Mouse (Mus musculus): Measurements from ENCODE around the gene Gstm4.

- no peak for TF ChIP-seq CTCF (IDR thresholded peaks at IDR 0.05; ENCODE audit: extremely low read depth, insufficient read depth, low read length)
- no peak for TF ChIP-seq POLR2A (IDR thresholded peaks at IDR 0.05; ENCODE audit: extremely low read depth, insufficient read depth, low read length)
These were observed 29.7 kb downstream of the Gstm4 start for GRCm38 (mm10) chr3:108014974-108015346.

All from cortical plate, adult 2 months (tissue).